ENCODE assay signal across 22 mouse cellular contexts in genomic region chr9:61091036-61091435, GRCm38 (mm10).
A peak's percentile ranks its signal among the peaks of the same experiment; 100 is the strongest.
DNase-seq lines count a peak whose midpoint lies in the region; ATAC-seq lines count a peak whose summit lies in the region.
"Had no signal": no experiment of that assay in that cellular context is flagged by ENCODE, and none has a peak within 500 bp of the region (broad histone marks: within the 10 kb centered on the region; RNA-seq: fewer than 3 reads in every experiment).

No protein-coding gene starts in this region.

- peak; percentile 56 for ATAC-seq in granulocyte monocyte progenitor cell, adult 5-6 weeks (replicated peaks; ENCODE audit: poor library complexity, severe bottlenecking)
- ATAC-seq: activated CD4-positive, CD25-positive, alpha-beta regulatory T cell, adult 4 months; CD4-positive, CD25-positive, alpha-beta regulatory T cell, adult 4 months; forebrain, embryonic 13.5 days; hindbrain, embryonic 16.5 days; intestine, embryonic 15.5 days; Patski had no signal

- peak; percentile 10 for DNase-seq in lung, postnatal 36 days
- no peak for DNase-seq in lung, postnatal 10 days
- DNase-seq in R1 (ENCODE audit: low read depth, low spot score) = peak; percentile 10
- DNase-seq in yolk sac, embryonic 10.5 days (ENCODE audit: low spot score) = no peak
- no peak for DNase-seq in thymus, adult 18-20 months
- no peak for DNase-seq in layer of hippocampus, postnatal 25 days (ENCODE audit: extremely low spot score in 1 of 2, low spot score in 1 of 2)
- DNase-seq: adrenal gland, postnatal 10 days; adrenal gland, postnatal 36 days; cerebellum, adult 2 months; cerebellum, adult 9-11 months; cerebellum, postnatal 25 days; gastrocnemius, postnatal 25 days; heart, postnatal 10 days; heart, postnatal 36 days; kidney, adult 11 months had no signal

Comparison
In these comparisons a context has a peak if more than half of its experiments do, and no peak if none do; other contexts are left out.
1. DNase-seq: peak in lung, postnatal 36 days (single experiment) and R1 (single experiment); none in lung, postnatal 10 days (single experiment), yolk sac, embryonic 10.5 days (single experiment), thymus, adult 18-20 months (0 of 2) and layer of hippocampus, postnatal 25 days (0 of 2).